Mouse (Mus musculus): ENCODE results near the gene Pfn1.

Pfn1 gene

DNA sequence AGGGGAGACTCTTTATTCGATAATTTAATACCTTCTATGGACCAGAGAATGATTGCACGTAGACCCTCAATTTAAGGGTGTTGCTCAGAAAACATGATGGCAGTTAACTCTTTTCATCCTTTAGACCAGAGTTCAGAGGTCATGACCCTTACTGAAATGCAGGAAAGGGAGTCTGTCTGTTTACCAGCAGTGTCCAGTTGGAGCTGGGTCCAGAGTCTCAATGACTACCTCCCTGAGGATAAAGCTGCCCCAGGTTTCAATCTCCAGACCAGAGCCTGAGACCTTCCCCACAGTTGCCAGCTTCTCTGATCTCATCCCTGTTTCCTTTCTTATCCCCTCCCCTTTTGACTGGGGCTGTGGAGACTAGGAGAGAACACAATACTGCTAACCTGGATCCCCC is 24.1 kb upstream of the Pfn1 start:
- CTCF ChIA-PET: no interaction called here

DNA sequence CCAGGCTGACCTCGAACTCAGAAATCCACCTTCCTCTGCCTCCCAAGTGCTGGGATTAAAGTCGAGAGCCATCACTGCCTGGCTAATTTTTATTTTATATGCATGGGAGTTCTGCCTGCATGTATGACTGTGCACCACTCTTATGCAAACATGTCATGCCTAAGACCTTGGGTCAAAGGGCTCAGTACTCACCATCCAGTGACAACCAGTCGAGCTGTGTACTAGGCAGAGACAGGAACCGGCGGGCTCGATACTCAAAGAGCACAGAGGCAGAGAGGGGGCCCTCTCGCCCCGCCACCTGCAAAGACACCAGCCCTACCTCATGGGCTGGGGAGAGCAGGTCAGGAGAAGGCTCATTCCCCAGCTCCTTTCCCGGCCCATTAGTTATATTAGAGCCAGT is 23.6 kb upstream of the Pfn1 start:
- CTCF ChIA-PET: no interaction called here

DNA sequence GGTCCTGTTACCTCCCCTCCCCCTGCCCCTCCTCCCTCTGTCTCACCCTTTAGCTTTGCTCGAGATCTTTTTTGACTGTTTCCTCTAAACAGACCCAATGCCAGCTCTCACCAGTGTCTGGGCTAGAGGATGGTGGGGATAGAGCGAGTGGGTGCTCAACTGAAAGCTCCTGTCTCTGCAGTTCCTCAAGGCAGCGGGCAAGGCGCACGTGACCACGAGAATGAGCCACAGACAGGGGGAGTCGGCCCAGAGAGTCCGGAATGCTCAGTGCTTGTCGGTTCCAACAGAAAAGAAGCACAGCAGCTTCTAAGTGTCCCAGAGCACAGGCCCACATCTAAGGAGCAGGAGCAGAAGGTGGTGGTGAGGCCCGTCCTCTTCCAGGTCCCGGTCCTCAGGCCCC is 20.1 kb upstream of the Pfn1 start:
- CTCF ChIA-PET: no interaction called here

GRCm38 (mm10) chr11:70674014-70674413 is 19.6 kb upstream of the Pfn1 start:
- CTCF ChIA-PET: no interaction called here

DNA sequence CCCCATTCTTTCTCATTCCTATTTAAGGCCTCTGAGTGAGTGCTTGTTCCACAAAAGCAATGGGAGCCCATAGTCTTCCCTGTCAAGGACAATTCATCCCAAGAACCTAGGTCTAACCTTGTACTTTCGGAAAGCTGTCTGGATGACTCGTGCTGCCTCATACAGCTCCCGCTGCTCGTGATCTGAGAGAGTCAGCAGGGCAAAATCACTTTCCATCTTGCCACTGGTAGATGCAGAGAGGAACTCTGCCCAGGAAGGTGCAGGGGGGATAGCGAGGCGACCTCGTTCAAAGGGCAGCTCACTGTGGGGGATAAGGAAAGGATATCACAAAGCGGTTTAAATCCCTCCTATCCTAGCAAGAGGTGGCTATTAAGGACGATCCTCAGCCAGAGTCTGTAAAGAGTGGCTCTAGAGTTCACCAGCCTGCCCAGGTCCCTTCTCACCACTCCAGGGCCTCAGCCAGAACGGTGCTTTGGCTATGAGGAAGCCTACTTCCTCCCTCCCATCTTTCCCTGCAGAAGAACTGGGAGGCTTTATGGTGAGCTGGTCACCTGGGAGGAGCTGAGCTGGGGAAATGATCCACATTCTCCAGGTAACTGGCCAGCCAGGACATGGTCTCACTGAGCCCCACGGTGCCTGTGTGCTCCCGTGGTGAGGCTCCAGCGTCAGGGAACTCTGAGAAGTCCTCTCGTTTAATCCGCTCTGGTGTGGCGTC is 17.0 kb upstream of the Pfn1 start:
- CTCF ChIA-PET: interaction anchor here (0.6 to 0.9 kb wide), 3 partner anchors 19 to 193 kb away, joined by 3 to 6 read pairs (median 3); no protein-coding TSS in a partner anchor

DNA sequence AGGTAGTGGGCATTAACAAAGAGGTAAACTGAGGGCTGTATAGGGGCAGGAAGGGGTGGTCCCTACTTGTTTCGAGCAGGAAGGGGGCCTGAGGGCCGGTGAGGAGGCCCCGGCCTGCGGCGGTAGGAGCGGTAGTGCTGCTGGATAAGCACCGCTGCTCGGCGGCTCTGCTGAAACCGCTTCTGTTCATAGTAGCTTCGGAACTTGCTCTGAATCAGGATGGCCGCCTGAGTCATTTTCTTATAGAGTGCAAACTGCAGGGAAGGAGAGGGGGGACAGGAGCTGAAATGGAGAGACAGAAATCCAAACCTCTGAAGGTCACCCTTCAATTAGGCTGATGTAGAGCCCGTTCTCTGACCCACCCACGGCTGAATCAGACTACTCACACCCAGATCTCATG is 16.0 kb upstream of the Pfn1 start:
- CTCF ChIA-PET: interaction anchor here (0.7 to 0.9 kb wide), 2 partner anchors 15 to 20 kb away, joined by 3 read pairs; no protein-coding TSS in a partner anchor

DNA sequence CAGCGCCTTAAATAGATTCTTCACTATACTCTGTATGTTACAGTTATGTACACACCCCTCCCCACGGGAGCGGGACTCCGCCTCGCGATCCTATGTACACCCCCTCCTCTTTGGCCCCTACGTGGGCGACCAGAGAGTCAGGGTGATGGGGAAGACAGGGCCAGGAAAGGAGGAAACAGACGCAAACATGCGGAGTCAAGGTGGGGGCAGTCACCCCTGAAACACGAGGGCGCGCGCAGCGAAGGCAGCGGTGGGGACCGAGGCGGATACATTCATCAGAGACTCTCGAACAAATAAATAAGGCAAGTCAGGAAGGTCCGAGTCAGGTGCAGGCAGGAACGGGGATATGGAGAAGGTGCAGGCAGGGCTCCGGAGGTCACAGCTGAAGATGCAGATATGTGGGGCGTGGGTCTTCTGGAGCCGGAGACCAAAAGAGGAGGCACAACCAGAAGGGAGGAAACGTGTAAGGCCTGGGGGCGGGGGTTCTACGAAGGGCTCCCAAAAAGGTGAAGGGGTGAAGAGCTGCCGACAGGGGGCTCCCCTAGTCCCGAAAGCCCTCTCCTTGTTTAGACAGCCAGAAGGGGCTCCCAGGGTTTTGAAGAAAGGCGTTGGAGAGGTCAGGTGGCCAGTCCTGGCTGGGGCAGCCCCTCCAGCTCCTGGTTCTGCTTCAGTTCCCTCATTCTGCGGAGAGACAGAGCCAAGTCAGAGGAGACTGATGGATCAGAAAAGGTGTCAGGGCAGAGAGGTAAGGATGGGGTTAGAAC is 15.3 kb upstream of the Pfn1 start:
- CTCF ChIA-PET: interaction anchor here (0.7 kb wide), 1 partner anchor 14 kb away, joined by 3 read pairs; no protein-coding TSS in a partner anchor

GRCm38 (mm10) chr11:70668771-70669505 is 14.5 kb upstream of the Pfn1 start, which contains the start of gene Spag7:
Gene Spag7, minus strand, starts transcription at chr11:70669416.
- CTCF ChIA-PET: interaction anchor here (1.2 kb wide), 1 partner anchor 13 kb away, joined by 3 read pairs; no protein-coding TSS in a partner anchor

GRCm38 (mm10) chr11:70668335-70668770 is 13.9 kb upstream of the Pfn1 start:
- CTCF ChIA-PET: interaction anchor here (1.2 kb wide), 1 partner anchor 13 kb away, joined by 3 read pairs; no protein-coding TSS in a partner anchor

- CTCF ChIA-PET: interaction anchor here (0.9 to 1.2 kb wide), 2 partner anchors 12 to 32 kb away, joined by 3 read pairs; partner anchors contain the start of gene Inca1
These were observed 13.1 kb upstream of the Pfn1 start for GRCm38 (mm10) chr11:70667271-70668150.

GRCm38 (mm10) chr11:70666687-70667086 is 12.2 kb upstream of the Pfn1 start:
- CTCF ChIA-PET: interaction anchor here (0.9 kb wide), 1 partner anchor 33 kb away, joined by 3 read pairs; the partner anchor contains the start of gene Inca1

GRCm38 (mm10) chr11:70664741-70665140 is 10.3 kb upstream of the Pfn1 start:
- CTCF ChIA-PET: interaction anchor here (0.7 kb wide), 1 partner anchor 12 kb away, joined by 3 read pairs; no protein-coding TSS in a partner anchor

GRCm38 (mm10) chr11:70663957-70664356 is 9.5 kb upstream of the Pfn1 start:
- CTCF ChIA-PET: interaction anchor here (0.7 kb wide), 1 partner anchor 13 kb away, joined by 3 read pairs; no protein-coding TSS in a partner anchor

DNA sequence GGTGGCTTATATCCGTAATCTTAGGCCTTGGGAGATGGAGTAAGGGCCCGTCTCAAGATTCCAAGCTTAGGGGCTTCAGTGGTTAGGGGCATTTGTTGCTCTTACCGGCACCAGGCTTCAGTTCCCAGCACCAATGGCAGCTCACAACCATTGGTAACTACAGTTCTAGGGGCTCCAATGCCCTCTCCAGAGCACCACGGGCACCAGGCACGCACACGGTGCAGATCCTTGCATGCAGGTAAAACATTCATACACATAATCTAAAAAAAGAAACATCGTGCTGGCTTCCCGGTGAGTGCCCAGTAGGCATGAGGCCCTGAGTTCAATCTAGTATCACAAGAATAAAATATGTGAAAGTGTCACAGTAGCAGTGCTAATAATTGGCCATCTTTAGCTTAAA is 8.7 kb upstream of the Pfn1 start:
- CTCF ChIA-PET: interaction anchor here (0.6 kb wide), 1 partner anchor 1244 kb away, joined by 4 read pairs; no protein-coding TSS in a partner anchor

- CTCF ChIA-PET: no interaction called here
These were observed 6.1 kb upstream of the Pfn1 start for GRCm38 (mm10) chr11:70660571-70660970.

DNA sequence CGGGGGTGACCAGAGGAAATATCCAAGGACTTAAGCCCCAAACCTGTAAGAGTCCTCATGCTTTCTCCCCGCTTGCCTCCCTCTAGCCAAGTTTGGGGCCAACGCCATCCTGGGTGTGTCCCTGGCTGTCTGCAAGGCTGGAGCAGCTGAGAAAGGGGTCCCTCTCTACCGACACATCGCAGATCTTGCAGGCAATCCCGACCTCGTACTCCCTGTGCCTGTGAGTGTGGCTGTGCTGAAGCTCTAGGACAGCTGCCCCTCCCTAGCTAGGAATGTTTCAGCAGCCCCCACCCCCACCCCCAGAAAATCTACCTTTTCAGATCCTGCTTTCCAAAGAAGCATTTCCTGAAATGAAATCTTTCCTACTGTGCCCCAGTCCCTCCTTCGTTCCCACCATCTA is 4.5 kb upstream of the Pfn1 start:
- CTCF ChIA-PET: no interaction called here

GRCm38 (mm10) chr11:70658521-70658920 is 4.1 kb upstream of the Pfn1 start:
- CTCF ChIA-PET: no interaction called here

GRCm38 (mm10) chr11:70657991-70658390 is 3.5 kb upstream of the Pfn1 start:
- CTCF ChIA-PET: no interaction called here

GRCm38 (mm10) chr11:70657573-70657972 is 3.1 kb upstream of the Pfn1 start:
- CTCF ChIA-PET: no interaction called here

- CTCF ChIA-PET: no interaction called here
These were observed 2.5 kb upstream of the Pfn1 start, which contains the start of gene Eno3 for GRCm38 (mm10) chr11:70656964-70657363. Gene Eno3, plus strand, starts transcription at chr11:70657202.

Data from spleen, embryonic (tissue).